Mouse (Mus musculus) B cell, adult 2 months (primary cell): ENCODE measurements around the gene Gm45837.
A peak's percentile ranks its signal among the peaks of the same experiment; 100 is the strongest.
"Not testable (repeated sequence)": the region's sequence is repeated elsewhere in the genome, so short reads cannot be mapped to it uniquely, and the experiment has no call there.

Experiments
- DNase-seq, 2 experiments: peaks; one replicate each; pipeline ENCODE4 v3.0.0; 2022

The Gm45837 gene

GRCm38 (mm10) chr7:101504507-101504906 is 93.8 kb downstream of the Gm45837 start:
- no peak for DNase-seq

- DNase-seq: no peak
Observed at GRCm38 (mm10) chr7:101509212-101509611, 98.5 kb downstream of the Gm45837 start.

- no peak for DNase-seq
Observed at GRCm38 (mm10) chr7:101513655-101514054, 103.0 kb downstream of the Gm45837 start.

- DNase-seq: no peak
Observed at GRCm38 (mm10) chr7:101514768-101515167, 104.1 kb downstream of the Gm45837 start.

- DNase-seq: no peak
Observed at GRCm38 (mm10) chr7:101515295-101515694, 104.6 kb downstream of the Gm45837 start.

- peak; percentile 65 to 67 for DNase-seq
Observed at GRCm38 (mm10) chr7:101516460-101516859, 105.8 kb downstream of the Gm45837 start.

- DNase-seq: no peak
Observed at GRCm38 (mm10) chr7:101521696-101522095, 111.0 kb downstream of the Gm45837 start.

GRCm38 (mm10) chr7:101523205-101523604 is 112.5 kb downstream of the Gm45837 start:
- no peak for DNase-seq

GRCm38 (mm10) chr7:101526484-101526883 is 115.8 kb downstream of the Gm45837 start:
- DNase-seq: no peak

GRCm38 (mm10) chr7:101534428-101534827 is 123.7 kb downstream of the Gm45837 start:
- DNase-seq: no peak

GRCm38 (mm10) chr7:101535102-101535501 is 124.4 kb downstream of the Gm45837 start:
- DNase-seq: no peak

GRCm38 (mm10) chr7:101535517-101535916 is 124.8 kb downstream of the Gm45837 start:
- no peak for DNase-seq

- DNase-seq: peak; percentile 12 to 20
Observed at GRCm38 (mm10) chr7:101537541-101537940, 126.9 kb downstream of the Gm45837 start.

GRCm38 (mm10) chr7:101538141-101538933 is 127.7 kb downstream of the Gm45837 start:
- peak; percentile 56 to 63 for DNase-seq

GRCm38 (mm10) chr7:101539774-101540173 is 129.1 kb downstream of the Gm45837 start:
- DNase-seq: no peak

GRCm38 (mm10) chr7:101540684-101541083 is 130.0 kb downstream of the Gm45837 start:
- peak; percentile 38 to 53 for DNase-seq

- DNase-seq: peak; percentile 75 to 78
Observed at GRCm38 (mm10) chr7:101541132-101541531, 130.4 kb downstream of the Gm45837 start.

GRCm38 (mm10) chr7:101541734-101542133 is 131.0 kb downstream of the Gm45837 start:
- no peak for DNase-seq

- peak; percentile 22 to 37 for DNase-seq
Observed at GRCm38 (mm10) chr7:101547651-101548050, 137.0 kb downstream of the Gm45837 start.

GRCm38 (mm10) chr7:101549266-101549665 is 138.6 kb downstream of the Gm45837 start:
- no peak for DNase-seq

GRCm38 (mm10) chr7:101550686-101551485 is 140.2 kb downstream of the Gm45837 start:
- no peak for DNase-seq

- no peak for DNase-seq
Observed at GRCm38 (mm10) chr7:101551530-101551929, 140.8 kb downstream of the Gm45837 start.

- not testable (repeated sequence) for DNase-seq
Observed at GRCm38 (mm10) chr7:101555473-101555872, 144.8 kb downstream of the Gm45837 start.

GRCm38 (mm10) chr7:101557391-101557790 is 146.7 kb downstream of the Gm45837 start:
- DNase-seq: no peak
